Mouse (Mus musculus): Measurements from ENCODE around the gene Eif3f.
A peak's percentile ranks its signal among the peaks of the same experiment; 100 is the strongest.

The Eif3f gene

DNA sequence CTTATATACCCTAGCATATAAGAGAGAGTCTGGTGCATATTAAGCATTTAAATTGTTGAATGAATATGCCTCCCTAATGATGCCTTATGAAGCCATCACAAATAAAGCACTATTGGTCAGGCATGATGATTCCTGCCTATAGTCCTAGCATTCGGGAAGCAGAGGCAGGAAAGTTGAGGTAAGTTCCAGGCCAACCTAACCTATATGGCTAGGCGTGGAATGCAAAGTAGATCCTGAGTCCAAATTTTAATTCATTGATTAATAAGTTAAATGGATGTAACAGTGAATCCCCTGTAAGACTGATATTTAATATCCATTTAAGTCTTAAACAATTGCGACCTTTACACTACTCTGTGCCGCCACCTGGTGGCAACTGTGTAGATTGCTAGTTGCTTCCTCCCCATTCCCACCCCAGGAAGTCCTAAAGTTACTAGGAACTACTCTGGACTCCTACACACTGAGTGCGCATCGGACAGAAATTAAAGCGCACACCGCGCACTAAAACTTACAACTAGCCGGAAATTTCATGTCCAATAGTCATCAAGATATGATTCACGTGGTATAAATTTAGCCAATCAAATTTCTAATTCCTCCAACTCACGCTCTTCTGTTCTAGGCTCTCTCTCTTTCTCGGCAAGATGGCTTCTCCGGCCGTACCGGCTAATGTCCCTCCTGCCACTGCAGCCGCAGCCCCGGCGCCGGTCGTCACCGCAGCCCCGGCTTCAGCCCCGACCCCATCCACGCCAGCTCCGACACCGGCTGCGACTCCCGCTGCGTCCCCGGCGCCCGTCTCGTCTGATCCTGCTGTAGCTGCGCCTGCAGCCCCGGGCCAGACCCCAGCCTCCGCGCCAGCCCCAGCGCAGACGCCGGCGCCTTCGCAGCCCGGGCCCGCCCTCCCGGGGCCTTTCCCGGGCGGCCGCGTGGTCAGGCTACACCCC lies at the start of gene Eif3f:
Gene Eif3f, plus strand, starts transcription at position 624 of the 938 bp plus-strand sequence.
- DNase-seq (ENCODE audit: low read depth): peak; percentile 100

- no peak for DNase-seq (ENCODE audit: low read depth)
These were observed 49.3 kb upstream of the Eif3f start, which contains the start of gene Olfr518 for GRCm38 (mm10) chr7:108884906-108885305. Gene Olfr518 (minus strand): TSS chr7:108885006.

DNA sequence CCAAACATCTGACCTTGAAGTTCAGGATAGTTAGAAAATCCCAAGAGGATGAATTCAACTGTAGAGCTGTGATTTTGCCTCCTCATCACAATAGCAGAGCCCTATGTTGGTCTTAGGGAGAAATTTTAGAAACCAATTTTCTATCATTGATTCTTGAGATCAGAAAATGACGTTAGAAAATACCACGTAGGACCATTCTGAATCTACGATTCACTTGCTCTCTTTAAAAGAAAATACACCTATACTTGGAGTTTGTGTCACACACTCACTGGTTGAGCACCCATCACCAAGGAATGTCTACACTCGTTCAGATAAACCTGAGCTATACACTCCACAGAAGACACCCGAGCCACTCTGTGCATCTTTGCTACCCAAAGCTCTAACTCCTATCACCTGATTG lies 39.9 kb upstream of the Eif3f start, which contains the start of gene Olfr519:
Gene Olfr519, minus strand, starts transcription at position 101 of the 400 bp plus-strand sequence.
- no peak for DNase-seq (ENCODE audit: low read depth)

GRCm38 (mm10) chr7:108903969-108904368 lies 30.2 kb upstream of the Eif3f start:
- no peak for DNase-seq (ENCODE audit: low read depth)

DNA sequence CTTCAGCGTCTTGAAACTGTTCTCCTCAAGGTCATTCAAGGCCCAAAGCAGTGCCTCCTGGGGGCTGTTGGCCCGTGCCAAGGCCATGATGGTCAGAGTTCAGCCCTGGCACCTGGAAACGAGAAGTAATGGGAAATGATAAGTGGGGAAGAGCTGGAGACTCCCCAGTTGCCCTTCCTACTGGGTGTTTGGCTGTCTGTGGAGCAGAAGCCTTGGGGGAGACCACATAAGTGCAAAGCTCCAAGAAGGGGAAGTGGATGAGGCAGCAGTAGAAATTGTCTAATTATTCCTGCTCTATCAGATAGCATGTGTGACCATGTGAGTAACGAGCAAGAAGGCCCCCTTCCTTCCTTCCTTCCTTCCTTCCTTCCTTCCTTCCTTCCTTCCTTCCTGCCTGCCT lies 7.2 kb upstream of the Eif3f start:
- DNase-seq (ENCODE audit: low read depth): peak; percentile 47

GRCm38 (mm10) chr7:108928280-108929188 lies 5.7 kb upstream of the Eif3f start:
- no peak for DNase-seq (ENCODE audit: low read depth)

GRCm38 (mm10) chr7:108929726-108930393 lies 4.4 kb upstream of the Eif3f start, which contains the start of gene Nlrp10:
Gene Nlrp10 (minus strand): TSS chr7:108930178.
- DNase-seq (ENCODE audit: low read depth): peak; percentile 48

- peak; percentile 45 for DNase-seq (ENCODE audit: low read depth)
These were observed 619 bp downstream of the Eif3f start for GRCm38 (mm10) chr7:108934836-108935235.

GRCm38 (mm10) chr7:108935411-108935810 lies 1.2 kb downstream of the Eif3f start:
- no peak for DNase-seq (ENCODE audit: low read depth)

- DNase-seq (ENCODE audit: low read depth): no peak
These were observed 2.4 kb downstream of the Eif3f start for GRCm38 (mm10) chr7:108936591-108936990.

DNA sequence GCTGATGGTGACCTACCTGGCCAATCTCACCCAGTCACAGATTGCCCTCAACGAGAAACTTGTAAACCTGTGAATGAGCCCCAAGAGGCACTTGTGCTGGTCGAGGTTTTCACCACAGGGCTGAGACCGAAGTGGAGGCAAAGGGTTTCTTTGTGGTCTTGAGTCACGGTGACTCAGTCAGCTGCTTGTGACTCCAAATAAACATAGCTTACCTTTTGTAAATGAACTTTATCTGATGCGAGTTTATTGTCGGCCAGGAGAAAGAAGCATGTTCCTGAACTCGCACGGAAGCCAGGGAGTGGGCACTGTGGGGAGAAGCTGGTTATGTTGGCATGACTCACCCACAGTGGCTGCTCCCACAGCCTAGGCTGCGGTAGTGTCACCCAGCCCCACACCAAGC lies 7.2 kb downstream of the Eif3f start:
- DNase-seq (ENCODE audit: low read depth): peak; percentile 38

DNA sequence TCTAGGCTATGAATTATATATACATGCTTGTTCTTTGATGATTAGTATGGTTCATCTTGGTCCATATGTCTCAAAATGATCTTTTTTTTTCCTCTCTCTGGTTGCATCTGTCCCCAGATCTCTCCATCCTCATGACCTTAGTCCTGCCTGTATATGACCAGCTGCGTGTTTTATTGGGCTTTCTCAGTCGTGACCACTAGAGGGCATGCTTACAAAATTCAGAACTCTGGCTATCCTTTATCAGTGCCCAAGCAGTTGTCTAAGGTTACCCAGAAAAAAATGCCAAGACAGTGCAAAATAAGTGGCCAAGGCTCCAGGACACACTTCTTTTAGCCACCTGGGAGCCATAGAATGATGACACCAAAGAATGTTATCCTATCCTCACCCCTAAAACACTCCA lies 9.8 kb downstream of the Eif3f start:
- DNase-seq (ENCODE audit: low read depth): peak; percentile 69

- no peak for DNase-seq (ENCODE audit: low read depth)
These were observed 14.4 kb downstream of the Eif3f start for GRCm38 (mm10) chr7:108948611-108949010.

DNA sequence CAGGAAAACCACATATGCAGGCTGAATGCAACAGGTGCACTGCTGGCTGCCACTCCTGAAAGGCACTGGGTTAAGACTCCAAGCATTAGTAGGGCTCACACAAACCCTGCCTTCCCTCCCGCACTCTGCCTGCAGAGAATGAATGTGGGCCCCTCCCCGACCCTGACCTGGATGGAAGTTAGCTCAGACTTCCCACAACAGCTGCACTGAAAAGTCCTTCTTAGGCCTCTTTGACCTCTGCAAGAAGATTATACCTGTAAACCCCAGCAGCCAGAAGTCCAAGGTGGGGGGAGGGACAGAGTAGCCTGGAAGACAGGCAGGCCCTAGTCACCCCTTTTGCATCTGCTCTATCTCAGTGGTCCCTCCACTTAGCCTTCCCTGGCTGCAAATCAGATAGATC lies 15.1 kb downstream of the Eif3f start:
- no peak for DNase-seq (ENCODE audit: low read depth)

DNA sequence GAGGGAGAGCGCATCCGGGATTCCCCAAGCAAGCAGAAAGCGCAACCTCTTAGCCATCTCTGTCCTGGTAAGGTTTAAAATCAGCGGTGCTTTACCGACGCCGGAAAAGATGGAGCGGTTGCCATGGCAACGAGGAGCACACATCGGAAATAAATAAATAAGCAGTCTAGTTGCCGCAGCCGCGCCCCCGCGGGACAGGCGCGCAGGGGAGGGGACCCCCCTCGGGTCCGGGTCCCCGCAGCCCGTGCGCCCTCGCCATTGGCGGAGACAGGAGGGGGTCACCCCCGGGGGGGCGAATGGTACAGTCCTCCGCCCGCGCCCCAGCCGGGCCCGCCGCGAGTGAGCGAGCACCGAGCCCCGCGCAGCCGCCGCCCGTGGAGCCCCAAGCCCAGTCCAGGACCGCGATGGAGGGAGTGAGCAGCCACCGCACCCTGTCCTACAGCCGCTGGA lies 16.1 kb downstream of the Eif3f start, which contains the start of gene Tub:
Gene Tub, plus strand, starts transcription at position 27 of the 450 bp plus-strand sequence.
- no peak for DNase-seq (ENCODE audit: low read depth)

- DNase-seq (ENCODE audit: low read depth): no peak
These were observed 16.6 kb downstream of the Eif3f start for GRCm38 (mm10) chr7:108950762-108951331.

- DNase-seq (ENCODE audit: low read depth): no peak
These were observed 18.6 kb downstream of the Eif3f start for GRCm38 (mm10) chr7:108952801-108953200.

GRCm38 (mm10) chr7:108954185-108954584 lies 20.0 kb downstream of the Eif3f start:
- DNase-seq (ENCODE audit: low read depth): peak; percentile 83

DNA sequence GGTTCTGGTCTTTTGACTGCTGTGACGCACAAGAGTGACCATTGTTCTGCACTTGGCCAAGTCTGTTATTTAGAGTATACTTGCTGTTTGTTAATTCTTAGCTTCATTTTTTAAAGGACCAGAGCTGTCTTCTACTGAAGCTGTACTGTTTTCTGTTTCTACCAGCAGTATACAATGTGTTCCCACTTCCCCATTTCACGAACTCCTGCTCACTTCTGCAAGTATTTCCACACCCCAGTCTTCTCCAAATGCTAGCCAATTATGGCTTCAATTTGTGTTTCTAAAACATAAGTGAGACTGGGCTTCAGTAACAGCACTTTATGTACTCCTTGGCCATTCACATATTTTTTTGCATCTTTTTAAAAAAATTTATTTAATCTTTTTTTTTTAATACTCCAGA lies 23.5 kb downstream of the Eif3f start:
- DNase-seq (ENCODE audit: low read depth): no peak

DNA sequence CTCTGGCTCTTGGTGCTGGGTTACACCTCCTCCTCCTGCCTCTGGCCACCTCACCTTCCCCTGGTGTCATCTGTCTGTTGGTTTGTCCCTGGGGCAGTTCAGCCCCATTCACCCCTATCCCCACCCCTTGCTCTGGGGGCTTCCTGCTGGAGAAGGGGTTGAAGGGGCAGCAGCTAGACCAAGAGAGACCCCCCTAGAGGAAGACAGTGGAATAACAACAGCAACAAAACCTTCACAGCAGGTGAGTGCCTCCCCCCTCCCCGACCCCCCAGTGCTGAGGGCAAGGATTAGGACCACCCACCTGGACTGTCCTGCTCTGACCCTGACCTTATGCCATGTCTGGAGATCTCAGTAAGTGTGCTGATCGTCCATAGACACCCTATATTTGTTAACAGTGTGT lies 31.8 kb downstream of the Eif3f start:
- DNase-seq (ENCODE audit: low read depth): no peak

DNA sequence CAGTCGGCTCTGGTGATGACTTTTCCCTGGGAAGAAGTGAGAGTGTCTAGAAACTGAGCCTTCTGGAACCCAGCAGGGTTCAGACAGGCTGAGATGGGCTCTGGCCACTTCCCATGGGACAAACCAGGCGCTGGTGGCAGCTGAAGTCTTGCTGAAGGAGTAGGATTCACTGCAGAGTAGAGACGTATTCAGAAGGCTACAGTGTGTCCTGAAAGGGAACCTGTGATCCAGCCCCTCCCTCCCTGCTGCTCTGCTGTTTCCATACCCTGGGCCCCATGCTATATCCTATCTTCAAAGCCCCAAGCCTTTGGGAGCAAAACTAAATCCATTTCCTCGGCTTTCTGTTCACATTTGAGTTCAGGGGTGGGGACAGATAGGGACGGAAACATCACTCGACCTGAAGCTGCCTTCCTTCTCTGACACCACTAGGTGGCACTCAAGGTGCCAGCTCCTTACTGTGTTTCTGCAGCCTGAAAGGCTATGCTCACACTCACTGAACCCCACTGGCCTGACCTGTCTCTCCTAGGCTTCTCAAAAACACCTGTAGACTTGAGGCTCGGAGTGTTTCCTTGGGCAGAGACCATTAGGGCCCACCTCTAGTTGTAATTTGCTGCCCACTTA lies 32.6 kb downstream of the Eif3f start:
- DNase-seq (ENCODE audit: low read depth): peak; percentile 69
